Mouse (Mus musculus): ENCODE measurements around the gene Dnmbp.

Dnmbp gene

DNA sequence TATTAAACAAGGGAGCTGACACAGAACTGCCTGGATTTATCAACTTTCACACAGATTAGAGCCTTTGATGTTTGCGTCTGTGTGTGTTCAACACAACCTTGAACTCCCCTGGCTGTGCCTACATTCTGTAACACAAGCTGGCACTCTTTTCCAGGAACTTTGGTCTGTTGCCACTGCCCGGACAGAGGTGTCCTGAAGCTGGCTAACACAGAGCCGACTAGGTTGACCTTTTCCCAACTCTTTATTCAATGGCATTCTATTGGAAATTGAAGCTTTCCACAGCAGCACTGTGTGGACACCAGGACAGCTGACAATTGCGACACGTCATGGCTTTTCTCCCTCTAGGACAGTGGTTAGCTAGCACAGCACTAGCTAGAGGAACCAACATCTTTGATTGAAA is 142.8 kb downstream of the Dnmbp start:
- DNase-seq (ENCODE audit: low spot score), result no peak

Data from left cerebral cortex, adult 11 months (tissue).